Mouse (Mus musculus): Measurements from ENCODE around the gene Eif2b3.

DNA sequence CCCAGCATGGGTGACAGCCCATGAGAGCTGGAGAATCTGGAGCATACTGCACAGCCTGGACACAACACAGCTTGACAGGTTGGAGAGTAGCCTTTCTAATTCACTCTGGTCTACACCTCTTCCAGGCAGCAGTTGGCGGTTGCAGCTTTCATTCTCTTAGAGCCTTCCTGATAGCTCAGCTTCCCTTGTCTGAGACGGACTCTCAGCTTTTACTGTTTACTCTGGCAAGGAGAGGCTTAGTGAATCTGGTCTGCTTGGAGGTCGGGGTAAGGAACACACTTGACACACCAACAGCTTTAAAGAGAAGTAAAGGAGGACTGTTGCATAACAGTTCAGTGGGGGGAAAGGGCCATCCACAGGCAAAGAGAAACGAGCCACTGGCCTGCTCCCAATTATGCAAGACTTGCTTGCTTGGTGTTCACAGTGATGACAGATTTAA is 22.1 kb downstream of the Eif2b3 start:
- no peak for TF ChIP-seq POLR2A (IDR thresholded peaks at IDR 0.05; ENCODE audit: borderline replicate concordance, control insufficient read depth, low read depth, low read length)
- no peak for TF ChIP-seq CTCF (IDR thresholded peaks at IDR 0.05; ENCODE audit: control insufficient read depth, insufficient read depth, low read length)
